Comparison of ENCODE assay signal across 8 mouse cellular contexts in genomic region chr11:107027431-107028274, GRCm38 (mm10). TPM values are rescaled to one million over a fixed set of nuclear protein-coding genes. Genes with fewer than 3 reads are reported as not detected.
DNase-seq lines count a peak whose midpoint lies in the region; ATAC-seq and TF ChIP-seq lines count a peak whose summit lies in the region.

No protein-coding gene starts in this region.

- H3K4me1 ChIP-seq in forebrain, embryonic 16.5 days (replicated peaks; ENCODE audit: control insufficient read depth, insufficient read depth, low read length): peaks cover 23% of the 10 kb centered on the region
- peaks cover 18% of the 10 kb centered on the region for H3K4me1 ChIP-seq in lung, postnatal 0 days (ENCODE audit: insufficient read depth, low read depth, low read length)

- H3K9ac ChIP-seq in forebrain, embryonic 16.5 days (replicated peaks; ENCODE audit: low read depth, low read length): peak overlapping the region; percentile 70
- H3K9ac ChIP-seq in lung, postnatal 0 days (replicated peaks; ENCODE audit: low read depth): peak overlapping the region; percentile 57

- peak; percentile 95 for DNase-seq in Muller cell, postnatal 12 days (ENCODE audit: inconsistent ontology term)
- peak; percentile 84 to 96 for DNase-seq in cerebellum, adult 18-20 months
- peak; percentile 87 to 89 for DNase-seq in heart, postnatal 36 days
- peak; percentile 92 for DNase-seq in layer of hippocampus, adult 9-11 months
- DNase-seq in lung, postnatal 0 days (ENCODE audit: low spot score): peak; percentile 95
- peak; percentile 76 for DNase-seq in retina, adult 2 months (ENCODE audit: low read depth, low spot score)
- peak; percentile 92 for DNase-seq in thymus, postnatal 25 days

- TF ChIP-seq EP300 in lung, postnatal 0 days (IDR thresholded peaks at IDR 0.05): no peak

- H3K27me3 ChIP-seq in forebrain, embryonic 16.5 days (replicated peaks; ENCODE audit: control insufficient read depth, insufficient read depth, low read length): no peaks in the 10 kb centered on the region
- H3K27me3 ChIP-seq in lung, postnatal 0 days (replicated peaks; ENCODE audit: insufficient read depth, low read length): no peaks in the 10 kb centered on the region

- H3K4me2 ChIP-seq in forebrain, embryonic 16.5 days (ENCODE audit: low read length): peak overlapping the region; percentile 63
- peak overlapping the region; percentile 88 for H3K4me2 ChIP-seq in lung, postnatal 0 days (replicated peaks; ENCODE audit: low read depth, low read length)

- peak overlapping the region; percentile 50 for H3K4me3 ChIP-seq in forebrain, embryonic 16.5 days (replicated peaks; ENCODE audit: low read length)
- peak overlapping the region; percentile 53 for H3K4me3 ChIP-seq in lung, postnatal 0 days (ENCODE audit: low read depth, low read length)

- intact Hi-C loops in heart, postnatal 36 days (cut with DNase I): loop anchor here (2.0 kb wide), 1 partner anchor 15 kb away; no protein-coding TSS in a partner anchor

- H3K9me3 ChIP-seq in forebrain, embryonic 16.5 days (ENCODE audit: control insufficient read depth, low read length): no peaks in the 10 kb centered on the region
- H3K9me3 ChIP-seq in lung, postnatal 0 days (ENCODE audit: low read length): no peaks in the 10 kb centered on the region

- peak; percentile 93 for ATAC-seq in forebrain, embryonic 16.5 days
- ATAC-seq in lung, postnatal 0 days: peak; percentile 91

- H3K36me3 ChIP-seq in forebrain, embryonic 16.5 days (ENCODE audit: control insufficient read depth, insufficient read depth): no peaks in the 10 kb centered on the region
- no peaks in the 10 kb centered on the region for H3K36me3 ChIP-seq in lung, postnatal 0 days (ENCODE audit: insufficient read depth, low read length)

- under 1% methylated on average over 95 of the region's 107 CpGs for WGBS in forebrain, embryonic 16.5 days
- WGBS in lung, postnatal 0 days: under 1% methylated on average over 63 of the region's 107 CpGs

- peak overlapping the region; percentile 73 for H3K27ac ChIP-seq in forebrain, embryonic 16.5 days (ENCODE audit: low read length)
- peak overlapping the region; percentile 94 for H3K27ac ChIP-seq in lung, postnatal 0 days (ENCODE audit: low read length)

- no peak for TF ChIP-seq CTCF in lung, postnatal 0 days (IDR thresholded peaks at IDR 0.05)

RNA-seq across cellular contexts. Expression of gene 1810010H24Rik, which starts 2.2 kb away (rescaled TPM):
- 3.8 and 4.3 TPM in 2 replicates for polyA plus RNA-seq in forebrain, embryonic 16.5 days (2015; fragmentation: Nextera tagmentation; extraction: Ambion mirVana)
- total RNA-seq in heart, postnatal 36 days (2021): 1 to 10 TPM; 2.0 to 2.3 TPM
- 51.8 and 56.2 TPM in 2 replicates for polyA plus RNA-seq in lung, postnatal 0 days (2015; fragmentation: Nextera tagmentation; extraction: Ambion mirVana)

RNA-seq across cellular contexts. Expression of gene Kpna2, which starts 28.3 kb away (rescaled TPM):
- polyA plus RNA-seq in forebrain, embryonic 16.5 days (2015; fragmentation: Nextera tagmentation; extraction: Ambion mirVana): 230 and 256 TPM in 2 replicates
- 10 to 100 TPM; 60.8 to 67.1 TPM for total RNA-seq in heart, postnatal 36 days (2021)
- polyA plus RNA-seq in lung, postnatal 0 days (2015; fragmentation: Nextera tagmentation; extraction: Ambion mirVana): 83.6 and 97.1 TPM in 2 replicates

Comparison
In these comparisons a context has a peak if more than half of its experiments do, and no peak if none do; other contexts are left out.
1. Peak in every context shown above with its lines: DNase-seq, ATAC-seq, H3K4me3 ChIP-seq and H3K27ac ChIP-seq.
2. RNA of gene 1810010H24Rik, which starts 2.2 kb away (polyA plus RNA-seq): 51.8 to 56.2 TPM in lung, postnatal 0 days; 3.8 to 4.3 TPM in forebrain, embryonic 16.5 days; every median in the first group is over 10 times any median in the second.